Mouse (Mus musculus): ENCODE data around the gene Gtpbp1.

- TF ChIP-seq ZNF384 (IDR thresholded peaks at IDR 0.05; ENCODE audit: low read depth, low read length): no peak
- 0 out of 2 replicates have a peak, but pooled peaks have one; percentile 34 for TF ChIP-seq CHD1 (IDR thresholded peaks at IDR 0.05; ENCODE audit: low read depth, low read length)
- no peak for TF ChIP-seq CTCF (conservative IDR thresholded peaks at IDR 0.05 in 1 of 2, IDR thresholded peaks at IDR 0.05 in 1 of 2; ENCODE audit: low read depth in 2 of 2, low read length in 2 of 2)
- TF ChIP-seq USF2 (conservative IDR thresholded peaks at IDR 0.05; ENCODE audit: low read depth, low read length): no peak
- TF ChIP-seq POLR2A (IDR thresholded peaks at IDR 0.05; ENCODE audit: low read depth, low read length): no peak
- TF ChIP-seq MAX (IDR thresholded peaks at IDR 0.05; ENCODE audit: low read length): no peak
- TF ChIP-seq ELF1 (IDR thresholded peaks at IDR 0.05; ENCODE audit: low read depth, low read length): no peak
- no peak for TF ChIP-seq EP300 (IDR thresholded peaks at IDR 0.05; ENCODE audit: low read length)
Measured at GRCm38 (mm10) chr15:79684616-79685015, 6.0 kb upstream of the Gtpbp1 start.

Measured in CH12.LX (cell line).